Mouse (Mus musculus) forebrain, embryonic 10.5 days (tissue): ENCODE data around the gene Ftsj1. TPM values are rescaled to one million over a fixed set of nuclear protein-coding genes. Genes with fewer than 3 reads are reported as not detected.

Source experiments
- polyA plus RNA-seq: library from polyadenylated mRNA; unstranded; fragments of >200 nt; fragmentation: Nextera tagmentation; extraction: Ambion mirVana; gene quantifications from 2 replicates; pipeline ENCODE4 v1.2.1, GENCODE M21; 2016

The Ftsj1 gene
- polyA plus RNA-seq, 1 experiment from 2014 or later, result 48.9 TPM

Other genes starting within 250 kb of the Ftsj1 start
- not detected in 2 replicates for gene Glod5, start 233.9 kb downstream of the Ftsj1 start, polyA plus RNA-seq
- 106 and 109 TPM in 2 replicates for gene Suv39h1, start 177.6 kb downstream of the Ftsj1 start, polyA plus RNA-seq
- gene Was, start 161.9 kb downstream of the Ftsj1 start, polyA plus RNA-seq, result 0.14 and 0.17 TPM in 2 replicates
- gene Wdr13, start 119.5 kb downstream of the Ftsj1 start, polyA plus RNA-seq, result 23.7 and 24.4 TPM in 2 replicates
- 465 and 505 TPM in 2 replicates for gene Rbm3, start 106.5 kb downstream of the Ftsj1 start, polyA plus RNA-seq
- gene Tbc1d25, start 76.2 kb downstream of the Ftsj1 start, polyA plus RNA-seq, result 9.8 and 10.4 TPM in 2 replicates
- gene Ebp, start 58.9 kb downstream of the Ftsj1 start, polyA plus RNA-seq, result 27.7 and 30.9 TPM in 2 replicates
- gene Porcn, start 45.9 kb downstream of the Ftsj1 start, polyA plus RNA-seq, result 12.1 and 12.8 TPM in 2 replicates
- gene Slc38a5, start 18.7 kb upstream of the Ftsj1 start, polyA plus RNA-seq, result 6.0 and 7.5 TPM in 2 replicates
- gene Ssxb10, start 75.0 kb upstream of the Ftsj1 start, polyA plus RNA-seq, result not detected in 2 replicates
- gene Ssxb9, start 114.6 kb upstream of the Ftsj1 start, polyA plus RNA-seq, result not detected in 2 replicates
- not detected in 2 replicates for gene Ssxb1, start 160.9 kb upstream of the Ftsj1 start, polyA plus RNA-seq
- gene Ssxb2, start 209.3 kb upstream of the Ftsj1 start, polyA plus RNA-seq, result not detected in 2 replicates